Mouse (Mus musculus) ES-E14 (cell line): ENCODE data around the gene Tango2. TPM values are rescaled to one million over a fixed set of nuclear protein-coding genes. Genes with fewer than 3 reads are reported as not detected.

ENCODE experiments used
- DNase-seq: peaks from one replicate; pipeline ENCODE4 v3.0.0-alpha.2; 2013; ENCODE audit warnings: low read depth, low spot score
- H3K27ac ChIP-seq: 2 replicates; pipeline ENCODE4 v1.5.1; 2012; ENCODE audit warnings: low read depth, mild to moderate bottlenecking, low read length, moderate library complexity, mixed read lengths; ENCODE audit not compliant: poor library complexity, insufficient read depth, severe bottlenecking
- H3K36me3 ChIP-seq: 2 replicates; pipeline ENCODE4 v1.6.1; 2012; ENCODE audit warnings: mild to moderate bottlenecking, low read length, moderate library complexity, mixed read lengths; ENCODE audit not compliant: control insufficient read depth, poor library complexity, insufficient read depth, severe bottlenecking
- H3K4me1 ChIP-seq, 2 experiments: fragments of 150-350 bp in 1 of 2; sonication (generic) in 1 of 2; 2 replicates each; pipeline ENCODE4 v1.6.1; 2012; ENCODE audit warnings: low read length in 2 of 2, mild to moderate bottlenecking in 1 of 2, mixed read lengths in 1 of 2; ENCODE audit not compliant: control insufficient read depth in 2 of 2, insufficient read depth in 2 of 2, poor library complexity in 1 of 2
- H3K4me3 ChIP-seq, 2 experiments: fragments of 150-350 bp in 1 of 2; sonication (generic) in 1 of 2; 2 replicates each; pipeline ENCODE4 v1.5.1; 2012; ENCODE audit warnings: low read length in 2 of 2, low read depth in 1 of 2, mild to moderate bottlenecking in 1 of 2, mixed read lengths in 1 of 2; ENCODE audit not compliant: insufficient read depth in 1 of 2, poor library complexity in 1 of 2, severe bottlenecking in 1 of 2
- H3K9ac ChIP-seq: 2 replicates; pipeline ENCODE4 v1.6.1; 2012; ENCODE audit warnings: low read depth, mild to moderate bottlenecking, low read length, mixed read lengths; ENCODE audit not compliant: poor library complexity, insufficient read depth, severe bottlenecking
- H3K9me3 ChIP-seq: fragments of 150-350 bp; sonication (generic); 2 replicates; pipeline ENCODE4 v1.6.1; 2012; ENCODE audit warnings: low read depth, mild to moderate bottlenecking, low read length; ENCODE audit not compliant: control insufficient read depth, insufficient read depth
- CHD2 ChIP-seq: IDR thresholded peaks from 2 replicates; pipeline ENCODE4 v1.6.1; 2014; ENCODE audit warnings: mild to moderate bottlenecking, low read depth, low read length, inconsistent platforms
- HCFC1 ChIP-seq: IDR thresholded peaks from 2 replicates; pipeline ENCODE4 v1.6.1; 2012; ENCODE audit warnings: low read length, inconsistent platforms, borderline replicate concordance; ENCODE audit not compliant: insufficient read depth
- MAFK ChIP-seq: IDR thresholded peaks from 2 replicates; pipeline ENCODE4 v1.6.1; 2014; ENCODE audit warnings: mild to moderate bottlenecking, low read depth, low read length, inconsistent platforms; ENCODE audit not compliant: insufficient read depth
- ZC3H11A ChIP-seq: IDR thresholded peaks from 2 replicates; pipeline ENCODE4 v1.6.1; 2012; ENCODE audit warnings: low read depth, mild to moderate bottlenecking, inconsistent platforms, low read length, borderline replicate concordance
- ZNF384 ChIP-seq: IDR thresholded peaks from 2 replicates; pipeline ENCODE4 v1.6.1; 2012; ENCODE audit warnings: low read depth, low read length, inconsistent platforms
- in situ Hi-C, 2 experiments: fragments of 600-800 bp; cut with MboI; formaldehyde crosslinking; loops; one replicate each; pipeline ENCODE4 v1.15.1; 2025; ENCODE audit warnings: low sequenced_read_pairs in 2 of 2, inconsistent platforms in 1 of 2; ENCODE audit not compliant: unreplicated experiment in 2 of 2
- total RNA-seq: library from RNA; depleted of rRNA; stranded (reverse); fragments of 300-350 nt; gene quantifications from 2 replicates; pipeline ENCODE4 v1.2.3, GENCODE M21; 2012

Gene Tango2
- total RNA-seq, 1 experiment: 10.0 TPM

GRCm38 (mm10) chr16:18394777-18395619 is 47.1 kb upstream of the Tango2 start:
- no peak for TF ChIP-seq ZNF384
- TF ChIP-seq MAFK: no peak
- TF ChIP-seq ZC3H11A: no peak
- TF ChIP-seq CHD2: no peak
- TF ChIP-seq HCFC1: no peak
- no peak for DNase-seq
- peaks cover 13 to 34% of the 10 kb centered on the region in 2 experiments for H3K4me1 ChIP-seq
- H3K36me3 ChIP-seq: peaks cover 22% of the 10 kb centered on the region
- H3K4me3 ChIP-seq: no peak overlapping the region
- no peaks in the 10 kb centered on the region for H3K9me3 ChIP-seq
- H3K9ac ChIP-seq: peak overlapping the region; percentile 27; the same call in 1 of the 2 replicates
- in situ Hi-C loops: no loop called here
- H3K27ac ChIP-seq: peak overlapping the region; percentile 50

GRCm38 (mm10) chr16:18394056-18394455 is 46.2 kb upstream of the Tango2 start:
- Histone ChIP-seq H3K9me3 (no peaks in the 10 kb centered on the region), H3K4me3 (peak overlapping the region; percentile 1 to 90; a peak in 2 of 4 replicates), H3K9ac (no peak overlapping the region), H3K27ac (no peak overlapping the region; the same call in 1 of the 2 replicates), H3K36me3 (peaks cover 21% of the 10 kb centered on the region), H3K4me1 (peaks cover 13 to 32% of the 10 kb centered on the region in 2 experiments)
- no peak for DNase-seq
- TF ChIP-seq MAFK (no peak), ZNF384 (no peak), HCFC1 (no peak), CHD2 (no peak), ZC3H11A (no peak)
- in situ Hi-C loops: no loop called here

- TF ChIP-seq ZNF384: no peak
- TF ChIP-seq CHD2: no peak
- no peak for TF ChIP-seq HCFC1
- TF ChIP-seq ZC3H11A: no peak
- TF ChIP-seq MAFK: no peak
- Histone ChIP-seq H3K27ac (no peak overlapping the region), H3K9me3 (no peaks in the 10 kb centered on the region), H3K36me3 (peaks cover 17% of the 10 kb centered on the region), H3K4me3 (peak overlapping the region; percentile 81 to 90), H3K9ac (peak overlapping the region; percentile 83; the same call in 1 of the 2 replicates), H3K4me1 (peaks cover 13 to 33% of the 10 kb centered on the region in 2 experiments)
- no peak for DNase-seq
- in situ Hi-C loops: no loop called here
These were observed 45.7 kb upstream of the Tango2 start for GRCm38 (mm10) chr16:18393595-18393994.

GRCm38 (mm10) chr16:18392469-18393426 is 44.8 kb upstream of the Tango2 start:
- Histone ChIP-seq H3K9me3 (no peaks in the 10 kb centered on the region), H3K36me3 (peaks cover 10% of the 10 kb centered on the region; the same call in 1 of the 2 replicates), H3K4me1 (peaks cover 19 to 35% of the 10 kb centered on the region in 2 experiments), H3K9ac (peak overlapping the region; percentile 83), H3K27ac (peak overlapping the region; percentile 16; the same call in 1 of the 2 replicates), H3K4me3 (peak overlapping the region; percentile 81 to 90)
- no peak for TF ChIP-seq ZC3H11A
- TF ChIP-seq MAFK: no peak
- no peak for TF ChIP-seq ZNF384
- TF ChIP-seq HCFC1: no peak
- TF ChIP-seq CHD2: no peak
- peak; percentile 77 for DNase-seq
- in situ Hi-C loops: no loop called here
